Mouse (Mus musculus): Measurements from ENCODE around the gene Cdca3. TPM values are rescaled to one million over a fixed set of nuclear protein-coding genes. Genes with fewer than 3 reads are reported as not detected.
"Not testable (repeated sequence)": the region's sequence is repeated elsewhere in the genome, so short reads cannot be mapped to it uniquely, and the experiment has no call there.

Gene Cdca3
- total RNA-seq, 4 experiments from 2014 or later: 0.14 to 1.4 (median 0.40) TPM

- peak; percentile 79 for DNase-seq (ENCODE audit: low spot score)
These were observed 20.1 kb upstream of the Cdca3 start for GRCm38 (mm10) chr6:124809052-124809774.

GRCm38 (mm10) chr6:124809775-124810538 is 19.4 kb upstream of the Cdca3 start:
- no peak for DNase-seq (ENCODE audit: low spot score)

- not testable (repeated sequence) for DNase-seq (ENCODE audit: low spot score)
These were observed 18.6 kb upstream of the Cdca3 start for GRCm38 (mm10) chr6:124810566-124811402.

GRCm38 (mm10) chr6:124811403-124811665 is 18.0 kb upstream of the Cdca3 start:
- no peak for DNase-seq (ENCODE audit: low spot score)

GRCm38 (mm10) chr6:124811701-124812560 is 17.4 kb upstream of the Cdca3 start:
- DNase-seq (ENCODE audit: low spot score): no peak

GRCm38 (mm10) chr6:124812848-124813247 is 16.5 kb upstream of the Cdca3 start:
- no peak for DNase-seq (ENCODE audit: low spot score)

GRCm38 (mm10) chr6:124813496-124813895 is 15.9 kb upstream of the Cdca3 start:
- no peak for DNase-seq (ENCODE audit: low spot score)

- peak; percentile 94 for DNase-seq (ENCODE audit: low spot score)
These were observed 15.4 kb upstream of the Cdca3 start, which contains the start of gene Tpi1 for GRCm38 (mm10) chr6:124813933-124814332. Gene Tpi1 (minus strand): TSS chr6:124814296.

- no peak for DNase-seq (ENCODE audit: low spot score)
These were observed 14.9 kb upstream of the Cdca3 start for GRCm38 (mm10) chr6:124814448-124814847.

GRCm38 (mm10) chr6:124814858-124815774 is 14.2 kb upstream of the Cdca3 start:
- no peak for DNase-seq (ENCODE audit: low spot score)

GRCm38 (mm10) chr6:124816611-124817010 is 12.7 kb upstream of the Cdca3 start:
- no peak for DNase-seq (ENCODE audit: low spot score)

GRCm38 (mm10) chr6:124817125-124817524 is 12.2 kb upstream of the Cdca3 start:
- DNase-seq (ENCODE audit: low spot score): no peak

- DNase-seq (ENCODE audit: low spot score): no peak
These were observed 11.8 kb upstream of the Cdca3 start for GRCm38 (mm10) chr6:124817563-124817962.

GRCm38 (mm10) chr6:124817971-124818370 is 11.4 kb upstream of the Cdca3 start:
- no peak for DNase-seq (ENCODE audit: low spot score)

- DNase-seq (ENCODE audit: low spot score): no peak
These were observed 8.5 kb upstream of the Cdca3 start for GRCm38 (mm10) chr6:124820891-124821290.

- DNase-seq (ENCODE audit: low spot score): no peak
These were observed 7.3 kb upstream of the Cdca3 start for GRCm38 (mm10) chr6:124822049-124822448.

- no peak for DNase-seq (ENCODE audit: low spot score)
These were observed 1.2 kb upstream of the Cdca3 start for GRCm38 (mm10) chr6:124828101-124828592.

- peak; percentile 98 for DNase-seq (ENCODE audit: low spot score)
These were observed 703 bp downstream of the Cdca3 start for GRCm38 (mm10) chr6:124829799-124830700.

GRCm38 (mm10) chr6:124831199-124831598 is 1.9 kb downstream of the Cdca3 start:
- not testable (repeated sequence) for DNase-seq (ENCODE audit: low spot score)
